Mouse (Mus musculus): ENCODE results near the gene Gmfb.

The Gmfb gene

DNA sequence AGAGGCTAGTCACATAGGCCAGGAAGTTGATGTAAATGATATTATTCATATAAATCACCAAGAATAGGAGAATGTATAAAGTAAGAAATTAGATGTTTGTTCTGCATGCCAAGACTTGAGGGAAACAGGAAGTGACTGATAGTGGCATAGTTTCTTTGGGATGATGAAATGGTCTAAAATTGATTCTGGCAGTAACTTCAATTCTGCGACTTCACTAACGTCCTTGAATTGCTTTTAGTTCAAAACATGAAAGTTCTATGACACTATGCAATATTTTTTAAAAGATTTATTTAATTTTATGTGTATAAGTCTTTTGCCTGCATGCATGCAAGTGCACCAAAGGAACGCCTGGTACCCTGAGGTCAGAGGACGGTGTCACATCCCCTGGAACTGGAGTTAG is 18.8 kb downstream of the Gmfb start:
- DNase-seq (ENCODE audit: low read depth), result no peak

DNA sequence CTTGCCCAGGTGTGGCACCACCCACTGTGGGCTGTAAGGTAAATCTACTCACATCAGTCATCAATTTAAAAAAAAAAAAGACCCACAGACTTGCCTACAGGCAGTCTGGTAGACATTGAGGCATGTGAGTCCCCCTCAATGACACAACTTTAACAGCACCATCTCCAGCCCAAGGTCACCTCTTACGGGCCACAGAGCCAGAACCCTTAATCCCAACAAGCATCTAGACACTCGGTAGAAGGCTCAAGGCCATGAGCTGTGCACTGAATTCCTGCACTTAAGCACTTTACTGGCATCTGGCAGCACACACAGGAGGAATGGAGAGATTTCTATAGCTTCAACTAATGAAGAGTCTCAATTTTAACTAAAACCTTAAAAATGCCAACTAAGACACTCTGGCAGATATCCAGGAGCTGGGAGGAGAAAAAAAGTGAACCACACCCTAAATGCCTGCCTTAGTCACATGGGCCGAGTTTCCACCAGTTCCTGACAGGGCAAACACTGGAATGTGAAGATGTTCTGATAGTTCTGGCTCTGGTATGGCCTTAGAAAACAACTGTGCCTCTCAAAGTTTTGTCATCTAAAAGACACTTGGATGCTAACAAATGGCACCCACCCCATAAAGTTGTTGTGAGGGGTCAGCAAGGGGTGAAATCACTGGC is 21.2 kb downstream of the Gmfb start:
- DNase-seq (ENCODE audit: low read depth), result no peak

DNA sequence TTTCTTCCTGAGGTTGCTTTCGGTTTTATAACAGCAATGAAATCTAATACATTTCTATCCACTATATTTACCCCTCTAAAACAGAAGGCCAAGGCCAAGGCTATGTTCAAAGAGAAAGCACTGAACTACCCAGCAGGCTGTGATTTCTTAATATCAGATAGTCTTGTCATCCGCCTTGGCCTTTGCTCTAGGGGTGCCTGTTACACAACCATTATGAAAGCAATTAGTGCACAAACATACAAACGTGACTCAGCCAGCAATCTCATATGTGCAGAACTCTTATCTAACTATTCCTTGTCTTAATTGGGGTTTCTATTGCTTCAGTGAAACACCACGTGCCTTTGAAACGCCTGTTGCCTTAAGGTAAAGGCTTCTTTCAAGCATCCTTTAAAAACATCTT is 27.9 kb downstream of the Gmfb start:
- no peak for DNase-seq (ENCODE audit: low read depth)

DNA sequence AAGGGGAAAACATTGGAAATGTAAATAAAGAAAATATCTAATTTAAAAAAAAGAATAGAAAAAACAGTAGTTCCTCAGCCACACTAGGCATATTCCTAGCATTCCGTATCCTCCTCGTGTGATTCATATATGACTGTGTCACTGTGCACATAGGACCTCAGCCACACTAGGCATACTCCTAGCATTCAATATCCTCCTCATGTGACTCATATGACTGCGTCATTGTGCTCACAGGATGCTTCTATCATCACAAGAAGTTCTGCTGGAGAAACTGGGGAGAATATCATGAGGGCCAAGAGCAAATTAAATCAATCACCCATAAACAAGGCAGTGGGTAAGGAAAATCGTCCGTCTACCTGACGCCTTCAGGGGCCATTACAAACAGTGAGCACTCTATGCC is 31.3 kb downstream of the Gmfb start:
- DNase-seq (ENCODE audit: low read depth), result no peak

DNA sequence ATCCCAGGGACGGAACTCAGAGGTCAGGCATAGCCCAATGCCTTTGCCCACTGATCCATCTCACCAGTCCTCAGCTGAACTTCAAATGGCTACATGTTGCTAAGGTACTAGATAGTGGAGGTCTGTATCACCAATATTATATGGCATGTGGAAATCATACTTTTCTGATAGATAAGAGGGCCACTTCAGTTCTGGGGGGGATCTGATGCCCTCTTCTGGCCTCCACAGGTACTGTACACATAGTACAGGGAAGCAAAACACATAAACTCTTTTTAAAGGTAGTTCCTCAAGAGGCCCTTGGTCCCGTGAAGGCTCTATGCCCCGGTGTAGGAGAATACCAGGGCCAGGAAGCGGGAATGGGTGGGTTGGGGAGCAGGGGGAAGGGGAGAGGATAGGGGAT is 31.7 kb downstream of the Gmfb start:
- DNase-seq (ENCODE audit: low read depth), result peak; percentile 34

DNA sequence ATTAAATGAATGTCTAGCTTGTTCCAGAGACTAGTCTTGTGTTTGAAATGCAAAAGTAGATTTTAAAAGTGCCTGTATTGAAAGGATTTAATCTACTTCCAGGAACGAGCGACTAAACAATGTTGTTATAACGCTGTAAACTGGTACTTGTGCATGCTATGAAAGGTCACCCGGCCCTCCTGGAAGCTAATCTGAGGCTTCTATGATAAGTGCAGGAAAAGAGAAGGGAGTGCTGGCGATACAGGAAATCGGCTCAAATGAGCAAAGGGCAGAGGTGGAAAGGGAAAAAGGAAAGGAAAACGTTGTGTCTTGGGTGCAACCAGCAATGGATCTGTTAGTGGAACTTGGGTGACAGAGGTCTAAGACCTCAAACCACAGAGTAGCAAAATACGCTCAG is 33.5 kb downstream of the Gmfb start:
- no peak for DNase-seq (ENCODE audit: low read depth)

DNA sequence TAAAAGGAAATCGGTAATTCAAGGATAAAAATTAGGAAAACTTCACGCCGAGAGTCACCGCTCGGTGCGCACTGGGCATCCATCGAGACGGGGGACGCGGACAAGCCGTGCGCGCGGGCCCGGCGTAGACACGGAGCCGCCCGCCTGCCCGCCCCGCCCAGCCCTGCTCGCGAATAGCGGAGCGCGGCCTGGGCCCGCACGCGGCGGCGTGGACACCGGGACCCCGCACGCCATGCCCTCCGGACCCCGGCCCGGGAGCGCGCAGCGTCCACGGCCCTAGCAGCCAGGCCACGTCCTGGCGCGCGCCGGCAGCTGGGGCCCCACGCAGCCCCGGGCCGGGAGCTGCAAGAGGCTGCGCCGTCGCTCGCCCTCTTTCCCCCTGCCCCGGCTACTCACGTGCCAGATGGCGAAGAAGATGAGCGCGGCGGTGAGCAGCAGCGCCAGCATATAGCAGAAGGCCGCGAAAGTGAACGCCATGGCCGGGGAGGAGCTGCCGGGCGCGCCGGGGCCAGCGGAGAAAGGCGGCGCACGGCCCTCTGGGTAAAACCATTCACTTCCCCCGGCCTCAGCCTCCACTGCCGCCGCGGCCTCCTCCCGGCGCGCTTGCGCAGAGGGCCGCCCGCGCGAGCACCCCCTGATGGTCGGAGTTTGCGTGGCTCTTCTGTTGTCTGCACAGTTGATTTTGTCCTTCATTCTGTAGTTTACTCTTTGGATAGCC is 34.1 kb downstream of the Gmfb start, which contains the start of gene Cnih1:
Gene Cnih1, minus strand, starts transcription at position 625 of the 718 bp plus-strand sequence.
- peak; percentile 84 for DNase-seq (ENCODE audit: low read depth)

DNA sequence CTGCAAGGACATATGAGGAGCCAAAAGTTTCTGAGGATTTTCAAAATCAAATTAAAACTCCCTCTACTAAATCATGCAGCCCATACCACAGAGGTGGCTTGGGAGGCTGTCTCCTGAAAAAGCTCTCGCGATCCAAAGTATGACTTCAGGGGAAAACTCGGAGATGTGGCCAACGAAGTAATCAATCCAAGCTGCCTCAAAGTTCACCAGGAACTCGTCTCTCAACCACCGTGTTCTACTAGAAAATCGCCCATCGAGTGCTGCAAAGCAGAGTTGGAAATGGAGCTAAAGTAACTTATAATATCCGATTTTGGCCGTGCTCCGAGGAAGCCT is 34.6 kb downstream of the Gmfb start:
- DNase-seq (ENCODE audit: low read depth), result no peak

DNA sequence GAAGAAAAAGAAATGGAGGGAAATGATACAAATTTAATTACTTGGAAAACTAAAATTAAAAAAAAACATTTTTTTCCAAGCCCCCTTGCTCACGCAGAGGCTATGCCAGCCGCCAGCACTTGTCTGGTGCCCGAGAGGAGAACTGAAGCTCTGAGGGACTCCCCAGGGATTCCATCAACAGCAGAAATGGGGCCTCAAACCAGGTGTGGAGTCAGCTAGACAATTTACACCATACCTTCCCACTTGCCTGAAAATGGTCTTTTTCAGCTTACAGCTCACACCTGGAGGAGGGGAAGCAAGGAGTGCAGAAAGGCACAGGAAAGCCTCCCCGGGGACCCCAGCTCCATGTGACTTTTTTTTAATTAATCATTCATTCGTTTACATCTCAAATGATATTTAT is 36.8 kb downstream of the Gmfb start:
- no peak for DNase-seq (ENCODE audit: low read depth)

DNA sequence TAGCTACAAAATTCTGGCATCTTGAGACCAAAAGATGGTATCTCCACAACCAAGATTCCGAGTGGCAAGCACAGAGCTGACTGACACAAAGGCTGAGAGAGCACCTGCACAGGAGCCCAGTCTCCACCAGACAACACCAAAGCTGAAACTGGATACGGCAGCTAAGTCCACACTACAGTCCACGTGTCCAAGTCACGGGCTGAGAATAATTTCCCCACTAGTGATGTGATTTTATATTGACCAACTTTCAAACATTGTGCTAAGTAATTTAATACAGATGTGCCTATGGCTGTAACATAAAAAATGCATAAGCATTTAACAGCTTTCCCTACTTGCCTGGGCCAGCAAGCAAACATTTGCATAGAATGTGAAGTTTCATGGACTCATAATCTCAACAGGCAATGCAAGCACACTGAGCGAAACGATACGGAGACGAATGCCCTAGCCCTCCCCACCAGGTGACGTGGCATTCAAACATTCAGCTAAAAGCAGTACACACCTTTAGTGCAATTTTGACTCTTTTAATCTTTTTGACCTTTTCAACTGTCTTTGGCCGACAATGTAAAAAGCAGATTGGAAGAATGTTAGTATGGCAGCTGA is 38.6 kb downstream of the Gmfb start:
- DNase-seq (ENCODE audit: low read depth), result no peak

DNA sequence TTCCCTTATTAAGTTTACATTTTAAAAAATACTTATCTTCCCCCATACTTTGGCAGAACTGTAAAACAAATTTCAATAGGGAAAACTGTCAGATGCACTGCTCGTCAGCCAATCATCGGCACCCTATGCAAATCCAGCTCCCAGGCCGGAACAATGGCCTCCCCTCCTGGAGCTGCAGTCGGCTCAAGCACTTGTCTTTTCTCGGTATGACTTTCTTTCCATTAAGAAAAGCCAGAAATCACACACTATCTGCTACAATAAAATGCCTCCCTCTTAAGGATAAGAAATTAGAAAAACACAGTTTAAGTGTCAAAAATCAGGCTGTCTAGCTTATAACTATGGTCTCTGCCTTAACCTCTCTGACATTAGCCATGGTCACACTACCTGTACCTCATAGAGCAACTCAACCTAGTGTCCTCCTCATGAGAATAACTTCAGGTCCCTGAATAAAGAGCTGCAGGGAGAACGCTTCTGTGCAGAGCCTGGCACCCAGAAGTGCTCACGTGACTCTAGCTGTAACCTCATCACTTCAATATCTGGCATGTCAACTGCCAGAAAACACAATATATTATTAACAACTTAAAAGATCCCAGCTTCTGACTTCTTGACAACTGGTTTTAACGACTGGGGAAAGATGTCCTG is 39.7 kb downstream of the Gmfb start:
- DNase-seq (ENCODE audit: low read depth), result no peak

DNA sequence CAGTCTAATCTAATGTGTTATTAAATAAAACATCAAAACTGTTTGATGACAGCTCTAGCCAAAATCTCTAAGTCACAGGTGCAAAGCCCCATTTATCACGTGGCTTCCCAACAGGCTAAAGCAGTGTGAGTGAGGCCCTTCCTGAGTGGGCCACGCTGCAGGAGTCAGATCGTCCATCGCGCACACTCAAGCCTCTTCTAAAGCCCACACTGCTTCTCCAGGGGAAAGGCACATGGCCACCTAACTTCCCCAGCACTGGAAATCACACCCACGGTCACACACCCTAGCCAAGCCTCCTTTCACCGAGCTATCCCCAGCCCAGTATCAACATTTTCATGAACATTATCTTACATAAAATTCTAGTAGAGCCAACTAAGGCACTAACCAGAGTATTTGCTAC is 41.0 kb downstream of the Gmfb start:
- no peak for DNase-seq (ENCODE audit: low read depth)

DNA sequence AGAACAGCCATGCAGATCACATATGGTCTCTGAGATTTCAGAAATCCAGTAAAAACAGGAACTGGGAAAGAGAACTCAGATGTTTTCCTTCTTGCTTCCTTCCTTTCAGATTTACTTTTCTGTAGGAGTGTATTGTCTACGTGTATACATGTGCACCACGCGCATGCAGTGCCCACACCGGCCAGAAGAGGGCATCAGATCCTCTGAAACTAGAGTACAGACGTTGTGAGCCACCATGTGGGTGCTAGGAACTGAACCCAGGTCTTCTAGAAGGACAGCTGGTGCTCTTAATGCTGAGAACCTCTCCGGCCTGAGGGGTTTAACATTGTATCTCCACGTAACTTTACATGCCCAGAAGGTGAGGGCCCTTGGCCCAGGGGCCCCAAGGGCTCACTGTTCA is 42.8 kb downstream of the Gmfb start:
- no peak for DNase-seq (ENCODE audit: low read depth)

DNA sequence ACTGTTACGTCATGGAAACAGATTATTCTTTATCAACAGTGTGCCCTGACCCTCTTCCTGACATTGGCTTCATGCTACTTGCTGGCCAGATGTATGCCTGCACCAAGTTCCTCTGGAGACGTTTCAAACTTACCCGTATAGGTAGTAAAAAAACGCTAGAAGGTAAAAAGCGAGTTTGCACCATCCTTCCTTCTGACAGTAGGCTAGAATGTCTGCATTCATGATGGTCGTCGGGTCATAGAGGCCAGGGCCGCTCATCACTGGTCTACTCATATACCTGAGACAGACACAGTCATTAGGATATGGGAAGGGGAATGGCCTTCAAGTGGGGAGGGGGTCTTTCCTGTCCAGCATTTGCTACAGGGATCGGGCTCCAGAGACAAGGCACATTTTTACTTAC is 43.3 kb downstream of the Gmfb start:
- no peak for DNase-seq (ENCODE audit: low read depth)

DNA sequence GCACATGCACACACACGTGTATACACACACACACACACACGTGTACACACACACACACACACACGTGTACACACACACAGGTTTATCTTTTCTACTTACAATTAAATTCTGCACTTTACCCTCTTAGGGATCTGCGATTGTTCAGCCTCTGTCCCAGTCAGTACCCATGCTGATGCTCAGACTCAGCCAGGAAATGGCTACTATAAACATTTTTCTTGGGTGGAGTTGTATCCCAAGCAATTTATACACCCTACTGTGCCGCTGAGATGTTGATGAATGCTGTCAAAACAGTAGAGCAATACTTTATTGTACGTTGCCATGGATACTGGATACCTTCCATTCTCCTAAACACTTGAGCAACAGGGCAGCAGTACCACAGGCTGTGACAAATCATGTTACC is 52.0 kb downstream of the Gmfb start:
- no peak for DNase-seq (ENCODE audit: low read depth)

DNA sequence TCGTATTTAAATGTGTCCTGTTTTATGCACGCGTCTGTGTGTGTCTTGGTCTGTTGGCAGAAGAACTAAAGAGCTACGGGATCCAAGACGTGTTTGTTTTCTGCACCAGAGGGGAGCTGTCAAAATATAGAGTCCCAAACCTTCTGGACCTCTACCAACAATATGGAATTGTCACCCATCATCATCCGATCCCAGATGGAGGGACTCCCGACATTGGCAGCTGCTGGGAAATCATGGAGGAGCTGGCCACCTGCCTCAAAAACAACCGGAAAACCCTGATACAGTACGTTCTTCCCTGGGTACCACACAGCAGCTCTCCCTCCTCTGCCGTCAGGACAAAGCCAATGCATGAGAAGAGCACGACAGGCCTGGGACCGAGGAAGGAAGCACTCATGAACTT is 54.9 kb downstream of the Gmfb start:
- no peak for DNase-seq (ENCODE audit: low read depth)

DNA sequence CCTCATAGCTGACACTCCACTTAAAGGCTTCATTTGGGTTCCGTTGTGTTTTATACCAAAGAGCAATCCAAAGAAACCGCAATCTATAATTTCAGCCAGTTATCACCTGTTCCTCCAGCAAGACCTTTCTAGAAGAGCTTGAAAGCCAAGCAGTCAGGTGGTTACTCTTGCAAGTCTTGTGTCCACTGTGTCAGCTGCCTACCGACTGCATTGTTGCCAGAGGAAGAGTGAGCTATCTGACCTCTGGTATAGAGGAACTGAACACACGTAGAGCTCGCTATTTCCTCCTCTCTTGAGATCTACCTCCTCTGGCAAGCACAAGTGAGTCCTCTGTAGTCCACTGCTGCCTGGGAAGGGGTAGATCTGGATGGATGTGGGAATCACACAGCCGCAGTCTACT is 60.9 kb downstream of the Gmfb start:
- DNase-seq (ENCODE audit: low read depth), result no peak

DNA sequence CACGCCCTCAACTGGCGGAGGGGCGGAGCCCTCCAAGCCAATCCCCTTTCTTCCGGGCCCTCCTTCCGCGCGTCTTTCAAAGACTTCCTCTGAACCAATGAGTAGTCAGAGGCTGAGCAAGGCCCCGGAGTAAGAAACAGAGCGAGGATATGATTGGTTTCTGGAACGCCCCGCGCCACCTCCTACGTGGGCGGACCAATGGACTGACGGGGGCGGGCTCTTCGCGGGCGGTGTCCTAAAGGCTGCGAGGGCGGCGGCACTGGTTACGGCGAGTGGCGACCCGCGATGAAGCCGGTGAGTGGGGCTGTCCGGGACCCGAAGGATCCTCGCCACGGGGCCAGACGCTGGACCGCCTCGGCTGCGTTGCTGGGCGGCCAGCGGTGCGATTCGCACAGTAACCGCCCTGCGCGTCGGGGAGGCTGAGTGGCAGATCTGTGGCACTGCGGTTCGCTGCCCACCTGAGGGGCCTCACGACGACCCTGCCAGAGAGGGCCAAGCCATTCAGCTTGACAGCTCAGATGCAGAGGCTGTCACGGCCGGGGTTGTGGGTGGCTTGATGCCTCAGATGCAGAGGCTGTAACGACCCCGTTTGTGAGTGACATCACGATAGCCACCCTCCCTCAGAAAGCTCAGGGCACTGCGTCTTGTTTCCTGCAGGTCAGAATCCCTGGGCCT is 61.5 kb downstream of the Gmfb start, which contains the start of gene Cdkn3:
Gene Cdkn3, plus strand, starts transcription at position 187 of the 675 bp plus-strand sequence.
- DNase-seq (ENCODE audit: low read depth), result peak; percentile 92

DNA sequence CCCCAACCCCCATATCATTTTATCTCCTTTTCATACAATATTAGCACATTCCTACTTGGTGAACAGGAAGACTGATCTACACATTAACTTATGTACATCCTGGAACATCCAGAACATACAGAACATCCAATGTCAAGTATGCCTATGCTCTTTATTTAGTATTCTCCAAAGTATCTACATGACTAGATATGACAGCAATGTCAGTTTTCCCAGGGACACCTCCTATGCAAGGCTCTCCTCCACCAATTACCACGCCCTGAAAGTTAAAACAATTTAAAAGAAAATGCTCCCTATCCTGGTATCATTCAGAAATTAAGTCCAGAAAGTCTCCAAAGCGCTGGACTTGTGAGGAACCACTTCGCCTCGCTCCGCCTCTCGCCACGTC is 62.1 kb downstream of the Gmfb start:
- no peak for DNase-seq (ENCODE audit: low read depth)
